Mouse (Mus musculus): ENCODE results near the gene Purb.

GRCm38 (mm10) chr11:6483103-6483502 is 7.4 kb upstream of the Purb start:
- TF ChIP-seq POLR2AphosphoS2 (IDR thresholded peaks at IDR 0.05; ENCODE audit: insufficient read length, low read depth) (no peak), POLR2A (IDR thresholded peaks at IDR 0.05; ENCODE audit: insufficient read length, low read depth) (no peak), USF1 (IDR thresholded peaks at IDR 0.05; ENCODE audit: low read depth) (no peak), MAX (IDR thresholded peaks at IDR 0.05; ENCODE audit: low read depth) (no peak), MYOG (IDR thresholded peaks at IDR 0.05; ENCODE audit: control insufficient read depth in 1 of 3, insufficient read depth in 1 of 3, insufficient read length in 2 of 3, low read depth in 2 of 3) (no peak), E2F4 (IDR thresholded peaks at IDR 0.05; ENCODE audit: insufficient read depth) (no peak), MYOD1 (IDR thresholded peaks at IDR 0.05; ENCODE audit: control insufficient read depth in 1 of 3, insufficient read length in 2 of 3, low read depth in 2 of 3) (no peak), TCF12 (IDR thresholded peaks at IDR 0.05; ENCODE audit: insufficient read depth, poor library complexity, severe bottlenecking) (no peak), CEBPB (IDR thresholded peaks at IDR 0.05; ENCODE audit: insufficient read depth, poor library complexity, severe bottlenecking) (no peak)

Measured in myocyte (in vitro differentiated cells).